Mouse (Mus musculus): ENCODE data around the gene Bbs5.
A peak's percentile ranks its signal among the peaks of the same experiment; 100 is the strongest.
"Not testable (repeated sequence)": the region's sequence is repeated elsewhere in the genome, so short reads cannot be mapped to it uniquely, and the experiment has no call there.

Bbs5 gene

DNA sequence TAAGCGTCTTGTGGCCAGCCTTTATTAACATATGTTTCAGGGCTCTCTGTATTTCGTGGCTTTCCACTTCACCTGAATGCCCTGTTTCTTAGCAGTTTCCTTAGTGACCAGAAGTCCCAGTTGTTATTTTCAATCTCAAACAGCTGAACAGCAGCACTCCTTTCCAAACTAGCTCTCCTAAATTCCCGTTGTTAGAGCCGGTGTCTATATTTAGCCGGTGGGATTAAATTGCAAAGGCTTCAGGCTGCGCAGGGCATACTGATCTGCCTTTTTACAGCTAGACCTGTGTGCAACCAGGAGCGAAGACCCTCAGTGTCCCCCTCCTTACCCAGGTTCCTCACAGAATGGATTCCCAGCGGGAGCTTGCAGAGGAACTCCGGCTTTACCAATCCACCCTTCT, 22.9 kb downstream of the Bbs5 start, which contains the start of gene Klhl41:
TSS of gene Klhl41 (plus strand) at position 268 of the 400 bp plus-strand sequence.
- no peak for DNase-seq (ENCODE audit: low spot score in 2 of 2)

DNA sequence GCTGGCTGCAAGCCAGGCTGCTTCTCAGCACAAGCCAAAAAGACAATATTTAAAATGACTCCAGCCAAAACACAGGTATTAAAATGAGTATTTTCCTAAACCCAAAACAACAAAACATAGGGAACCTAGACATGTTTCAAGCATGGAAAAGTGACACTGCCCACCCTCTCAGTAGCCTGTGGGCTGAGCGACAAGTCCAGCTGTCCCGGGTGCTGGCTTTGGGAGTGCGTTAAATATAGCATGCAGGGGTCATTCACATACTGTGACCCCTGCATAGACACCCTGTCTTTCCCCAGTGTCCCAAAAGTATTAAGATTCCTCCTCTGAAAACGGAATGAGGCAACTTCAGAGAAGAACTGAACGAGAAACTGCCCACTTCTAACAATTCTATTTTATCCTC, 26.8 kb downstream of the Bbs5 start:
- no peak for DNase-seq (ENCODE audit: low spot score in 2 of 2)

GRCm38 (mm10) chr2:69675266-69675665, 28.3 kb downstream of the Bbs5 start:
- no peak for DNase-seq (ENCODE audit: low spot score in 2 of 2)

GRCm38 (mm10) chr2:69676713-69677112, 29.7 kb downstream of the Bbs5 start:
- no peak for DNase-seq (ENCODE audit: low spot score in 2 of 2)

GRCm38 (mm10) chr2:69677215-69677614, 30.2 kb downstream of the Bbs5 start:
- DNase-seq (ENCODE audit: low spot score in 2 of 2), result not testable (repeated sequence)

GRCm38 (mm10) chr2:69679990-69680389, 33.0 kb downstream of the Bbs5 start:
- DNase-seq (ENCODE audit: low spot score in 2 of 2), result no peak

DNA sequence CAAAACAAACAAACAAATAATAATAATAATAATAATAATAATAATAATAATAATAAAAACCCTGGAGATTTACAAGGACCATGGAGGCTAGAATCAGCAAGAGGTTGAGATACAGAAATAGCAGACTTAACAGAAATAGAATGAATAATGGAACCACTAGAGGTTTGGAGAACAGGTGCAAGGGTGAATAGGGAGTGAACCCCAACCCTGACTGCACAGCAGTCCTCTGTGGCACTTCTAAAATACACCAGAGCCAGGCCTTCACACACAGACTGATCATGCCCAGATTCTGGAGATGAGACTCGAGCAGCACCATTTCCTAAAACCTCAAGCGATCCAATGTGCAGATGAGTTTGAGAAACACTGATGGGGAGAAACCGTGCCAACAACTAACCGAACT, 35.0 kb downstream of the Bbs5 start:
- no peak for DNase-seq (ENCODE audit: low spot score in 2 of 2)

- no peak for DNase-seq (ENCODE audit: low spot score in 2 of 2)
Measured at GRCm38 (mm10) chr2:69683036-69683805, 36.2 kb downstream of the Bbs5 start.

DNA sequence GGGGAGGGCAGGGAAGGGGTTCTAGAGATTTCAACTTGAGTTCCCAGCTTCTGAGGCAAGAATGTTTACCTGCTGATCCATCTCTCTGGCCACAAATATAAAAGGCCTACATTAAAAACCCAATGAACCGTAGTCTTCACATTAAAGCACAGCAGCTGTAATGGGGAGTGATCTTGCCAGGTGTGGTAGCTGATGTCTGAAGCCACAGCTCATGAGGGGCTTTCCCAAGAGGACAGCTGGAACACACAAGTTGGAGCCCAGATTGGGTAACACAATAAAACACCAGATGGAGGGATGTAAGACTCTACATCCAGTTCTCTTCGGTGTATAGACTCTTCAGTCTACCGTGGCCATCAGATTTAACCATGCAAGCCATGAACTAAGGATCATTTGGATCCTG, 37.5 kb downstream of the Bbs5 start:
- no peak for DNase-seq (ENCODE audit: low spot score in 2 of 2)

DNA sequence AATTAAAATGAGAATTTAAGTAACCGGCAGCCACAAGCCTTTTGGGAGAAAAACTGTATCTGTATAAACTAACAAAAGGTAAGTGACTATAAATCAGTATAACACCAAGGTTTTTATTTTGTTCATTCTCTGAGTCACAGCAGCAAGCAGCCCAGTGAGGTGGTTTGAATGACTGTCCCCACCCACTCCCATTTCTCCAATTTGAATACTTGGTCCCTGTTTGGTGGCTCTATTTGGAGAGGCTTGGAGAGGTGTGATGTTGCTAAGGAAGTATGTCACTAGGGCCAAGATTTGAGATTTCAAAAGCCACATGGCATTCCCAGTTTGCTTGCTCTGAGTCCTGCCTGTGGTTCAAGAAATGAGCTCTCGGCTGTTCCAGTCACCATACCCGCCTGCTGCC, 43.2 kb downstream of the Bbs5 start:
- no peak for DNase-seq (ENCODE audit: low spot score in 2 of 2)

DNA sequence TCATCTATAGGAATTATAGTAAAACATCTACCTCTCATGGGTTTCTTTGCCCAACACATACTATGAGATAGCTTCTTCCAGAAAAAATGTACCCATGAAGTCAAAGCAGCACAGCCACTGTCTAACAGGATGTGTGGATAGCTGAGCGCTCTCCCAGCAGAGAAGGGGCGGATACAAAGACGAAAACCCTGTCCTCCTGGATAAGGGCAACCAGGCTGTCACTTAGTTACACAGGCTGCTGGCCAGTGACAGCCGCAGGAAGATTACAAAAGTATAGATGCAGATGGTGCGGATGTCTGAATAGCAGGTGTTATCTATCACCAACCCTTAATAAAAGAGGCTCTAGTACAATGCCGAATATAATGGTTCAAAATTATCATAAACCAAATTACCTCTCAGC, 43.9 kb downstream of the Bbs5 start:
- no peak for DNase-seq (ENCODE audit: low spot score in 2 of 2)

DNA sequence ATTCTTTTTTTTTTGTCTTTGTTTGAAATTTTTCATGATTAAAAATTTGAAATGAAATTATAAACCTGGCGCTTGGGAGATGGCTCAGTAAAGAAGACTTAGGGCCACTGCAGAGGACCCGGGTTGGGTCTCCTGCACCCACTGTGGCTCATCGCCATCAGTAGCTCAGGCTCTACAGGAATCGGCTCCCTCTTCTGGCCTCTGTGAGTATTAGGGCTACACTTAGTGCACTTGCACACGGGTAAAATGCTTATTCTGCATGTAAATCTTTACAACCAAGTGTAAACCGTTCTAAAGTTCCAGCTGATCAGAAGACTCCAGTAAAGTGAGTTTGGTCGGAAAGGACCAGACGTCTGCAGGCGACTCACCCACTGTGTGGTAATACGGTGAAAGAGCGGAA, 46.5 kb downstream of the Bbs5 start:
- DNase-seq (ENCODE audit: low spot score in 2 of 2), result no peak

- DNase-seq (ENCODE audit: low spot score in 2 of 2), result no peak
Measured at GRCm38 (mm10) chr2:69700446-69700845, 53.5 kb downstream of the Bbs5 start.

- peak in 1 of 2 experiments; percentile 10 for DNase-seq (ENCODE audit: low spot score in 2 of 2)
Measured at GRCm38 (mm10) chr2:69712171-69712570, 65.2 kb downstream of the Bbs5 start.

- DNase-seq (ENCODE audit: low spot score in 2 of 2), result peak; percentile 90 to 92
Measured at GRCm38 (mm10) chr2:69712981-69713625, 66.1 kb downstream of the Bbs5 start, which contains the start of gene Fastkd1. Fastkd1 (minus strand) TSS chr2:69713516.

GRCm38 (mm10) chr2:69713626-69714014, 66.6 kb downstream of the Bbs5 start:
- DNase-seq (ENCODE audit: low spot score in 2 of 2), result no peak

GRCm38 (mm10) chr2:69714126-69714525, 67.2 kb downstream of the Bbs5 start:
- DNase-seq (ENCODE audit: low spot score in 2 of 2), result no peak

DNA sequence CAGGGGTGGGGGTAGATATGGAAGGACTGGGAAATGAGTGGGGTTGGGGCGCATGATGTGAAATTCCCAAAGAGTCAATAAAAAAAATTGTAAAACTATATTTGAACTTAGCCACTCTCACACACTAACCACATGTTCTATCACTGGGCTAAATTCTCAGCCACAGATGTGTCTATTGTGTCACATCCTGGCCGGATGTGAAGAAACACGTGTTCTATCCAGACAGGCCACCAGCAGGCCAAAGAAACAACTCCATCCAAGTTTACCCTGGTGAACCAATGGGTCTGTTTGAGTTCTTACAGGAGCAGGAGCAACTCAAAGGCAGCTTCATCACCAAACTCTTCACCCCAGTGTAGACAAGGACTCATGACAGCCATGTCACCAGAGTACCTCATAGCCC, 69.5 kb downstream of the Bbs5 start:
- DNase-seq (ENCODE audit: low spot score in 2 of 2), result no peak

All from right cerebral cortex, postnatal 36 days (tissue).